In genomic region chr12:89505121-89505764, GRCm38 (mm10) we compare ENCODE assay signal across 9 mouse cellular contexts.
A peak's percentile ranks its signal among the peaks of the same experiment; 100 is the strongest.
DNase-seq lines count a peak whose midpoint lies in the region; ATAC-seq and TF ChIP-seq lines count a peak whose summit lies in the region.
"Had no signal": no experiment of that assay in that cellular context is flagged by ENCODE, and none has a peak within 500 bp of the region (broad histone marks: within the 10 kb centered on the region; RNA-seq: fewer than 3 reads in every experiment).

No protein-coding gene starts in this region.

- H3K36me3 ChIP-seq in intestine, postnatal 0 days (ENCODE audit: control insufficient read depth, insufficient read depth) = no peaks in the 10 kb centered on the region
- no peaks in the 10 kb centered on the region for H3K36me3 ChIP-seq in intestine, embryonic 15.5 days
- no peaks in the 10 kb centered on the region for H3K36me3 ChIP-seq in hindbrain, embryonic 11.5 days (ENCODE audit: control insufficient read depth, insufficient read depth, low read length)
- H3K36me3 ChIP-seq: embryonic facial prominence, embryonic 15.5 days had no signal

- TF ChIP-seq CTCF in intestine, postnatal 0 days (IDR thresholded peaks at IDR 0.05; ENCODE audit: low read depth) = peak; percentile 86
- peak; percentile 84 for TF ChIP-seq CTCF in Patski (IDR thresholded peaks at IDR 0.05)

- no peak overlapping the region for H3K9ac ChIP-seq in intestine, postnatal 0 days (ENCODE audit: low read depth, low read length)
- no peak overlapping the region for H3K9ac ChIP-seq in intestine, embryonic 15.5 days
- no peak overlapping the region for H3K9ac ChIP-seq in hindbrain, embryonic 11.5 days (ENCODE audit: low read depth, low read length)
- H3K9ac ChIP-seq: embryonic facial prominence, embryonic 15.5 days had no signal

- DNase-seq in Patski (ENCODE audit: low read depth, low spot score) = no peak
- peak; percentile 83 for DNase-seq in hindbrain, embryonic 11.5 days (ENCODE audit: low spot score)
- peak; percentile 42 to 65 for DNase-seq in left cerebral cortex, postnatal 10 days (ENCODE audit: extremely low spot score in 1 of 2, low spot score in 2 of 2)
- DNase-seq in naive thymus-derived CD4-positive, alpha-beta T cell, adult 2 months (ENCODE audit: low read depth) = peak; percentile 24

- H3K9me3 ChIP-seq in intestine, postnatal 0 days (ENCODE audit: control insufficient read depth) = no peaks in the 10 kb centered on the region
- H3K9me3 ChIP-seq in intestine, embryonic 15.5 days = no peaks in the 10 kb centered on the region
- no peaks in the 10 kb centered on the region for H3K9me3 ChIP-seq in hindbrain, embryonic 11.5 days (ENCODE audit: control insufficient read depth, low read length)
- H3K9me3 ChIP-seq: embryonic facial prominence, embryonic 15.5 days had no signal

- H3K27ac ChIP-seq in intestine, postnatal 0 days (ENCODE audit: low read depth, low read length) = no peak overlapping the region
- no peak overlapping the region for H3K27ac ChIP-seq in intestine, embryonic 15.5 days
- H3K27ac ChIP-seq in hindbrain, embryonic 11.5 days (ENCODE audit: low read depth, low read length) = no peak overlapping the region
- H3K27ac ChIP-seq: embryonic facial prominence, embryonic 15.5 days had no signal

- H3K4me3 ChIP-seq in intestine, postnatal 0 days (ENCODE audit: low read depth, low read length) = no peak overlapping the region
- H3K4me3 ChIP-seq in intestine, embryonic 15.5 days (replicated peaks) = no peak overlapping the region
- no peak overlapping the region for H3K4me3 ChIP-seq in hindbrain, embryonic 11.5 days (ENCODE audit: low read depth, low read length)
- H3K4me3 ChIP-seq: embryonic facial prominence, embryonic 15.5 days had no signal

- POLR2A ChIA-PET in Patski (lab: Charles Lee) = no interaction called here

- H3K4me1 ChIP-seq in intestine, postnatal 0 days (replicated peaks; ENCODE audit: control insufficient read depth, insufficient read depth, low read length) = no peaks in the 10 kb centered on the region
- H3K4me1 ChIP-seq in intestine, embryonic 15.5 days (replicated peaks) = no peaks in the 10 kb centered on the region
- no peaks in the 10 kb centered on the region for H3K4me1 ChIP-seq in hindbrain, embryonic 11.5 days (replicated peaks; ENCODE audit: control insufficient read depth, insufficient read depth, low read length)
- H3K4me1 ChIP-seq: embryonic facial prominence, embryonic 15.5 days had no signal

- WGBS in intestine, postnatal 0 days = 38% methylated on average over 2 of the region's 2 CpGs
- 44% methylated on average over 2 of the region's 2 CpGs for WGBS in intestine, embryonic 15.5 days
- 28% methylated on average over 2 of the region's 2 CpGs for WGBS in hindbrain, embryonic 11.5 days

- CTCF ChIA-PET in Patski (lab: Charles Lee) = interaction anchor here (1.0 to 1.4 kb wide), 3 partner anchors 10 to 17 kb away, joined by 3 to 4 read pairs (median 3); no protein-coding TSS in a partner anchor

- in situ Hi-C loops in Patski (cut with MboI; ENCODE audit: low pct_unique_long_range_greater_than_20kb) = loop anchor here (10.0 to 25.0 kb wide), 3 partner anchors 657 to 1820 kb away; no protein-coding TSS in a partner anchor

- H3K27me3 ChIP-seq in intestine, postnatal 0 days (replicated peaks; ENCODE audit: control insufficient read depth, insufficient read depth, low read length) = no peaks in the 10 kb centered on the region
- no peaks in the 10 kb centered on the region for H3K27me3 ChIP-seq in intestine, embryonic 15.5 days (replicated peaks)
- no peaks in the 10 kb centered on the region for H3K27me3 ChIP-seq in Patski
- no peaks in the 10 kb centered on the region for H3K27me3 ChIP-seq in hindbrain, embryonic 11.5 days (ENCODE audit: control insufficient read depth, insufficient read depth, low read length)
- H3K27me3 ChIP-seq: embryonic facial prominence, embryonic 15.5 days had no signal

- ATAC-seq in intestine, postnatal 0 days = no peak
- ATAC-seq in intestine, embryonic 15.5 days = no peak
- ATAC-seq in Patski = peak; percentile 60
- ATAC-seq in common myeloid progenitor, adult 5-6 weeks (replicated peaks; ENCODE audit: low read depth, poor library complexity, severe bottlenecking) = peak; percentile 69
- ATAC-seq in hindbrain, embryonic 11.5 days (ENCODE audit: low FRiP score) = peak; percentile 73
- no peak for ATAC-seq in monocyte, adult 5-6 weeks (replicated peaks; ENCODE audit: insufficient number of reproducible peaks, low FRiP score, low TSS enrichment, poor library complexity, severe bottlenecking)

- intact Hi-C loops in left cerebral cortex, postnatal 10 days (cut with DNase I) = loop anchor here (10.0 kb wide), 1 partner anchor 1810 kb away; no protein-coding TSS in a partner anchor

- H3K4me2 ChIP-seq in intestine, postnatal 0 days (replicated peaks; ENCODE audit: low read depth) = no peak overlapping the region
- H3K4me2 ChIP-seq in intestine, embryonic 15.5 days (replicated peaks) = no peak overlapping the region
- no peak overlapping the region for H3K4me2 ChIP-seq in hindbrain, embryonic 11.5 days (replicated peaks; ENCODE audit: low read depth, low read length)
- H3K4me2 ChIP-seq: embryonic facial prominence, embryonic 15.5 days had no signal

Comparison
In these comparisons a context has a peak if more than half of its experiments do, and no peak if none do; other contexts are left out.
1. ATAC-seq: peak in Patski (single experiment), common myeloid progenitor, adult 5-6 weeks (single experiment) and hindbrain, embryonic 11.5 days (single experiment); none in intestine, postnatal 0 days (single experiment), intestine, embryonic 15.5 days (single experiment) and monocyte, adult 5-6 weeks (single experiment).